Mouse (Mus musculus) embryo, embryonic 11.5 days (tissue): Measurements from ENCODE around the gene Usp32.

Experiments
- DNase-seq: peaks from one replicate; pipeline ENCODE4 v3.0.0-alpha.2; 2012; ENCODE audit warnings: low read depth, low spot score

Gene Usp32

GRCm38 (mm10) chr11:84979351-84979750, 160.6 kb downstream of the Usp32 start:
- DNase-seq, result no peak

GRCm38 (mm10) chr11:84978113-84978512, 161.8 kb downstream of the Usp32 start:
- no peak for DNase-seq

- DNase-seq, result no peak
Measured at GRCm38 (mm10) chr11:84977385-84977952, 162.5 kb downstream of the Usp32 start.

- no peak for DNase-seq
Measured at GRCm38 (mm10) chr11:84976706-84977105, 163.3 kb downstream of the Usp32 start.

- no peak for DNase-seq
Measured at GRCm38 (mm10) chr11:84974582-84974981, 165.4 kb downstream of the Usp32 start.

- no peak for DNase-seq
Measured at GRCm38 (mm10) chr11:84973661-84974060, 166.3 kb downstream of the Usp32 start.

- DNase-seq, result no peak
Measured at GRCm38 (mm10) chr11:84972067-84972466, 167.9 kb downstream of the Usp32 start.

- DNase-seq, result no peak
Measured at GRCm38 (mm10) chr11:84968775-84969174, 171.2 kb downstream of the Usp32 start.

GRCm38 (mm10) chr11:84968309-84968708, 171.7 kb downstream of the Usp32 start:
- DNase-seq, result no peak

- no peak for DNase-seq
Measured at GRCm38 (mm10) chr11:84967113-84967512, 172.8 kb downstream of the Usp32 start.

- DNase-seq, result no peak
Measured at GRCm38 (mm10) chr11:84966696-84967095, 173.3 kb downstream of the Usp32 start.

- DNase-seq, result no peak
Measured at GRCm38 (mm10) chr11:84963556-84963955, 176.4 kb downstream of the Usp32 start.

- DNase-seq, result no peak
Measured at GRCm38 (mm10) chr11:84962536-84962935, 177.4 kb downstream of the Usp32 start.

- DNase-seq, result no peak
Measured at GRCm38 (mm10) chr11:84961571-84961970, 178.4 kb downstream of the Usp32 start.

- no peak for DNase-seq
Measured at GRCm38 (mm10) chr11:84960780-84961179, 179.2 kb downstream of the Usp32 start.

- no peak for DNase-seq
Measured at GRCm38 (mm10) chr11:84960291-84960690, 179.7 kb downstream of the Usp32 start.

GRCm38 (mm10) chr11:84959701-84960181, 180.2 kb downstream of the Usp32 start:
- DNase-seq, result no peak

GRCm38 (mm10) chr11:84959181-84959580, 180.8 kb downstream of the Usp32 start:
- no peak for DNase-seq

- no peak for DNase-seq
Measured at GRCm38 (mm10) chr11:84958271-84958630, 181.7 kb downstream of the Usp32 start.

GRCm38 (mm10) chr11:84957591-84958270, 182.2 kb downstream of the Usp32 start, which contains the start of gene Car4:
Gene Car4 (plus strand): TSS chr11:84957786.
- no peak for DNase-seq

- DNase-seq, result no peak
Measured at GRCm38 (mm10) chr11:84957171-84957570, 182.8 kb downstream of the Usp32 start.

- no peak for DNase-seq
Measured at GRCm38 (mm10) chr11:84956400-84956799, 183.6 kb downstream of the Usp32 start.

- DNase-seq, result no peak
Measured at GRCm38 (mm10) chr11:84952611-84953010, 187.3 kb downstream of the Usp32 start.
